Mouse (Mus musculus) MEL (cell line): ENCODE measurements around the gene Polrmt. TPM values are rescaled to one million over a fixed set of nuclear protein-coding genes. Genes with fewer than 3 reads are reported as not detected.

ENCODE experiments used
- DNase-seq: peaks from one replicate; pipeline ENCODE4 v3.0.0; 2011; ENCODE audit warnings: low read depth, low spot score
- H3K27ac ChIP-seq: 2 replicates; pipeline ENCODE4 v1.5.1; 2012; ENCODE audit warnings: low read depth, mild to moderate bottlenecking, control low read depth, low read length, moderate library complexity; ENCODE audit not compliant: control insufficient read depth
- H3K27me3 ChIP-seq, 2 experiments: fragments of 150-350 bp in 1 of 2; sonication (generic) in 1 of 2; 2 replicates each; pipeline ENCODE4 v1.6.1; 2012; ENCODE audit warnings: low read length in 2 of 2, mild to moderate bottlenecking in 2 of 2, improper control_type of control experiment in 1 of 2, moderate library complexity in 1 of 2; ENCODE audit not compliant: insufficient read depth in 2 of 2, control insufficient read depth in 1 of 2
- H3K36me3 ChIP-seq, 2 experiments: 2 replicates each; pipeline ENCODE4 v1.6.1; 2012 to 2014; ENCODE audit warnings: low read length in 2 of 2, improper control_type of control experiment in 1 of 2, inconsistent platforms in 1 of 2, mild to moderate bottlenecking in 1 of 2; ENCODE audit not compliant: insufficient read depth in 2 of 2, control insufficient read depth in 1 of 2
- H3K4me1 ChIP-seq, 2 experiments: fragments of 150-350 bp in 1 of 2; sonication (generic) in 1 of 2; 2 replicates each; pipeline ENCODE4 v1.6.1; 2012; ENCODE audit warnings: low read length in 2 of 2, improper control_type of control experiment in 1 of 2, mild to moderate bottlenecking in 1 of 2; ENCODE audit not compliant: insufficient read depth in 2 of 2, control insufficient read depth in 1 of 2
- H3K4me3 ChIP-seq, 2 experiments: fragments of 150-350 bp in 1 of 2; sonication (generic) in 1 of 2; 2 replicates each; pipeline ENCODE4 v1.5.1; 2012; ENCODE audit warnings: low read depth in 2 of 2, low read length in 2 of 2, mild to moderate bottlenecking in 2 of 2, moderate library complexity in 2 of 2, control low read depth in 1 of 2, improper control_type of control experiment in 1 of 2; ENCODE audit not compliant: control insufficient read depth in 1 of 2, insufficient read depth in 1 of 2
- H3K79me2 ChIP-seq: 2 replicates; pipeline ENCODE4 v1.6.1; 2012; ENCODE audit warnings: mild to moderate bottlenecking, low read length, moderate library complexity; ENCODE audit not compliant: control insufficient read depth, poor library complexity, insufficient read depth
- H3K9ac ChIP-seq: 2 replicates; pipeline ENCODE4 v1.6.1; 2012; ENCODE audit warnings: low read depth, mild to moderate bottlenecking, control low read depth, low read length, moderate library complexity; ENCODE audit not compliant: control insufficient read depth, poor library complexity, severe bottlenecking
- H3K9me3 ChIP-seq: fragments of 150-350 bp; sonication (generic); replicated peaks from 2 replicates; pipeline ENCODE4 v1.6.1; 2012; ENCODE audit warnings: mild to moderate bottlenecking, low read length, improper control_type of control experiment, moderate library complexity; ENCODE audit not compliant: insufficient read depth
- BHLHE40 ChIP-seq: IDR thresholded peaks from 2 replicates; pipeline ENCODE4 v1.6.1; 2012; ENCODE audit warnings: low read depth, mild to moderate bottlenecking, inconsistent platforms, low read length, improper control_type of control experiment, borderline replicate concordance
- CHD1 ChIP-seq: IDR thresholded peaks from 2 replicates; pipeline ENCODE4 v1.6.1; 2012; ENCODE audit warnings: low read depth, mild to moderate bottlenecking, inconsistent platforms, low read length, improper control_type of control experiment
- CHD2 ChIP-seq: IDR thresholded peaks from 2 replicates; pipeline ENCODE4 v1.6.1; 2011; ENCODE audit warnings: low read length, improper control_type of control experiment
- CTCF ChIP-seq, 3 experiments: IDR thresholded peaks in 2 of 3; conservative IDR thresholded peaks in 1 of 3; 2 replicates each; pipeline ENCODE4 v1.5.1; 2011 to 2012; ENCODE audit warnings: low read length in 3 of 3, low read depth in 2 of 3, mild to moderate bottlenecking in 2 of 3, improper control_type of control experiment in 1 of 3, inconsistent platforms in 1 of 3, mixed read lengths in 1 of 3, moderate library complexity in 1 of 3; ENCODE audit not compliant: control insufficient read depth in 1 of 3, insufficient read depth in 1 of 3, poor library complexity in 1 of 3, severe bottlenecking in 1 of 3
- E2F4 ChIP-seq: IDR thresholded peaks from 2 replicates; pipeline ENCODE4 v1.6.1; 2011; ENCODE audit warnings: low read depth, low read length, improper control_type of control experiment, borderline replicate concordance
- ELF1 ChIP-seq: IDR thresholded peaks from 2 replicates; pipeline ENCODE4 v1.6.1; 2014; ENCODE audit warnings: low read depth, mild to moderate bottlenecking, inconsistent platforms, low read length, improper control_type of control experiment, moderate library complexity
- ETS1 ChIP-seq: IDR thresholded peaks from 2 replicates; pipeline ENCODE4 v1.6.1; 2012; ENCODE audit warnings: low read depth, mild to moderate bottlenecking, inconsistent platforms, low read length, improper control_type of control experiment, moderate library complexity
- HCFC1 ChIP-seq: IDR thresholded peaks from 2 replicates; pipeline ENCODE4 v1.6.1; 2012; ENCODE audit warnings: low read depth, mild to moderate bottlenecking, inconsistent platforms, low read length, improper control_type of control experiment, moderate library complexity
- JUND ChIP-seq: IDR thresholded peaks from 2 replicates; pipeline ENCODE4 v1.6.1; 2011; ENCODE audit warnings: low read depth, mild to moderate bottlenecking, improper control_type of control experiment, low read length
- KAT2A ChIP-seq: conservative IDR thresholded peaks from 2 replicates; pipeline ENCODE4 v1.6.1; 2012; ENCODE audit warnings: low read depth, low read length, improper control_type of control experiment, inconsistent platforms
- MAFK ChIP-seq: IDR thresholded peaks from 2 replicates; pipeline ENCODE4 v1.6.1; 2011; ENCODE audit warnings: low read depth, mild to moderate bottlenecking, low read length, improper control_type of control experiment, borderline replicate concordance
- MAX ChIP-seq: IDR thresholded peaks from 2 replicates; pipeline ENCODE4 v1.6.1; 2011; ENCODE audit warnings: low read length, improper control_type of control experiment
- MAZ ChIP-seq: IDR thresholded peaks from 2 replicates; pipeline ENCODE4 v1.6.1; 2012; ENCODE audit warnings: low read depth, mild to moderate bottlenecking, inconsistent platforms, low read length, improper control_type of control experiment
- MEF2A ChIP-seq: IDR thresholded peaks from 2 replicates; pipeline ENCODE4 v1.6.1; 2014; ENCODE audit warnings: low read depth, mild to moderate bottlenecking, inconsistent platforms, low read length, improper control_type of control experiment; ENCODE audit not compliant: poor library complexity, insufficient replicate concordance, severe bottlenecking; ENCODE audit errors: extremely low read depth
- MXI1 ChIP-seq: IDR thresholded peaks from 2 replicates; pipeline ENCODE4 v1.6.1; 2011; ENCODE audit warnings: mild to moderate bottlenecking, low read depth, low read length, improper control_type of control experiment
- MYB ChIP-seq: IDR thresholded peaks from 2 replicates; pipeline ENCODE4 v1.6.1; 2011; ENCODE audit warnings: mild to moderate bottlenecking, low read depth, low read length, improper control_type of control experiment
- MYC ChIP-seq: IDR thresholded peaks from 2 replicates; pipeline ENCODE4 v1.6.1; 2011; ENCODE audit warnings: low read depth, mild to moderate bottlenecking, low read length, improper control_type of control experiment, moderate library complexity
- NELFE ChIP-seq: IDR thresholded peaks from 2 replicates; pipeline ENCODE4 v1.6.1; 2011; ENCODE audit warnings: low read depth, low read length, improper control_type of control experiment
- NRF1 ChIP-seq: IDR thresholded peaks from 2 replicates; pipeline ENCODE4 v1.6.1; 2014; ENCODE audit warnings: low read depth, mild to moderate bottlenecking, inconsistent platforms, low read length, improper control_type of control experiment, moderate library complexity; ENCODE audit not compliant: poor library complexity, insufficient read depth, severe bottlenecking
- POLR2A ChIP-seq, 2 experiments: IDR thresholded peaks; 2 replicates each; pipeline ENCODE4 v1.6.1; 2011 to 2012; ENCODE audit warnings: low read length in 2 of 2, mild to moderate bottlenecking in 2 of 2, control low read depth in 1 of 2, improper control_type of control experiment in 1 of 2, low read depth in 1 of 2, moderate library complexity in 1 of 2; ENCODE audit not compliant: control insufficient read depth in 1 of 2, insufficient read depth in 1 of 2, poor library complexity in 1 of 2
- POLR2AphosphoS2 ChIP-seq: IDR thresholded peaks from 2 replicates; pipeline ENCODE4 v1.6.1; 2011; ENCODE audit warnings: low read length, improper control_type of control experiment
- POLR2AphosphoS5 ChIP-seq: IDR thresholded peaks from 2 replicates; pipeline ENCODE4 v1.6.1; 2012; ENCODE audit warnings: low read depth, borderline replicate concordance, mild to moderate bottlenecking, inconsistent platforms, low read length, moderate library complexity, mixed read lengths
- RAD21 ChIP-seq: IDR thresholded peaks from 2 replicates; pipeline ENCODE4 v1.6.1; 2011; ENCODE audit warnings: mild to moderate bottlenecking, low read depth, low read length, improper control_type of control experiment
- RCOR1 ChIP-seq: IDR thresholded peaks from 2 replicates; pipeline ENCODE4 v1.6.1; 2012; ENCODE audit warnings: low read depth, mild to moderate bottlenecking, inconsistent platforms, low read length, improper control_type of control experiment
- SIN3A ChIP-seq: IDR thresholded peaks from 2 replicates; pipeline ENCODE4 v1.6.1; 2012; ENCODE audit warnings: low read length, improper control_type of control experiment, inconsistent platforms
- TAL1 ChIP-seq: IDR thresholded peaks from 2 replicates; pipeline ENCODE4 v1.6.1; 2012; ENCODE audit warnings: mild to moderate bottlenecking, inconsistent platforms, low read length, moderate library complexity, mixed read lengths
- TBP ChIP-seq: IDR thresholded peaks from 2 replicates; pipeline ENCODE4 v1.8.0; 2011; ENCODE audit warnings: low read depth, low read length, improper control_type of control experiment
- TCF12 ChIP-seq: IDR thresholded peaks from 2 replicates; pipeline ENCODE4 v1.6.1; 2014; ENCODE audit warnings: low read depth, mild to moderate bottlenecking, inconsistent platforms, low read length, improper control_type of control experiment, moderate library complexity
- UBTF ChIP-seq: IDR thresholded peaks from 2 replicates; pipeline ENCODE4 v1.6.1; 2012; ENCODE audit warnings: low read depth, mild to moderate bottlenecking, inconsistent platforms, low read length, improper control_type of control experiment, moderate library complexity, borderline replicate concordance; ENCODE audit not compliant: insufficient read depth
- USF1 ChIP-seq: IDR thresholded peaks from 2 replicates; pipeline ENCODE4 v1.6.1; 2014; ENCODE audit warnings: low read depth, mild to moderate bottlenecking, inconsistent platforms, low read length, improper control_type of control experiment, moderate library complexity
- USF2 ChIP-seq, 2 experiments: IDR thresholded peaks; 2 replicates each; pipeline ENCODE4 v1.6.1; 2011 to 2012; ENCODE audit warnings: improper control_type of control experiment in 2 of 2, low read length in 2 of 2, borderline replicate concordance in 1 of 2, inconsistent platforms in 1 of 2, low read depth in 1 of 2, mild to moderate bottlenecking in 1 of 2; ENCODE audit not compliant: insufficient read depth in 1 of 2
- ZC3H11A ChIP-seq: IDR thresholded peaks from 2 replicates; pipeline ENCODE4 v1.6.1; 2012; ENCODE audit warnings: low read depth, mild to moderate bottlenecking, inconsistent platforms, low read length, improper control_type of control experiment
- ZKSCAN1 ChIP-seq: IDR thresholded peaks from 2 replicates; pipeline ENCODE4 v1.6.1; 2012; ENCODE audit warnings: low read depth, mild to moderate bottlenecking, inconsistent platforms, low read length, improper control_type of control experiment, moderate library complexity
- ZNF384 ChIP-seq: IDR thresholded peaks from 2 replicates; pipeline ENCODE4 v1.6.1; 2012; ENCODE audit warnings: low read depth, mild to moderate bottlenecking, inconsistent platforms, low read length, improper control_type of control experiment
- polyA plus RNA-seq, 2 experiments: library from polyadenylated mRNA; stranded (reverse) in 1 of 2; unstranded in 1 of 2; fragments of >175 nt in 1 of 2; fragments of >200 nt in 1 of 2; gene quantifications; 2 replicates each; pipeline versions ENCODE4 v1.2.1 to v1.2.4; 2012; ENCODE audit warnings: low replicate concordance in 2 of 2, low read depth in 1 of 2; ENCODE audit not compliant: insufficient read length in 2 of 2, insufficient read depth in 1 of 2, missing spikeins in 1 of 2
- total RNA-seq: library from RNA; depleted of rRNA; stranded (reverse); fragments of 300-350 nt; gene quantifications from 2 replicates; pipeline ENCODE4 v1.2.3, GENCODE M21; 2012; rRNA removed

Gene Polrmt
- 35.7 and 36.7 TPM in 2 replicates for total RNA-seq
- polyA plus RNA-seq = 10 to 100 TPM in 1 of 2 experiments, not detected in 1; 66.9 TPM

- Histone ChIP-seq H3K79me2 (peaks cover 9% of the 10 kb centered on the region), H3K4me1 (peaks cover 0 to 10% of the 10 kb centered on the region in 2 experiments; a peak in 2 of 4 replicates), H3K9me3 (no peaks in the 10 kb centered on the region), H3K9ac (peak within 1 kb of the TSS; percentile 80), H3K27ac (peak within 1 kb of the TSS; percentile 66), H3K36me3 (peaks cover 0 to 6% of the 10 kb centered on the region in 2 experiments; a peak in 3 of 4 replicates), H3K27me3 (no peaks in the 10 kb centered on the region), H3K4me3 (peak within 1 kb of the TSS; percentile 82 to 91)
- DNase-seq = peak; percentile 99
- no peak for TF ChIP-seq ETS1
- peak; percentile 32; the same call in 1 of the 2 replicates for TF ChIP-seq MAX
- TF ChIP-seq MEF2A = no peak
- peak; percentile 79 for TF ChIP-seq NELFE
- peak; percentile 40; the same call in 1 of the 2 replicates for TF ChIP-seq USF1
- TF ChIP-seq MAFK = no peak
- no peak for TF ChIP-seq ZC3H11A
- no peak for TF ChIP-seq CTCF (IDR thresholded peaks at IDR 0.05 in 2 of 3, conservative IDR thresholded peaks at IDR 0.05 in 1 of 3; ENCODE audit: control insufficient read depth in 1 of 3, insufficient read depth in 1 of 3, low read depth in 2 of 3, low read length in 3 of 3, poor library complexity in 1 of 3, severe bottlenecking in 1 of 3)
- peak; percentile 77; the same call in 1 of the 2 replicates for TF ChIP-seq MXI1
- TF ChIP-seq USF2 (IDR thresholded peaks at IDR 0.05; ENCODE audit: borderline replicate concordance in 1 of 2, insufficient read depth in 1 of 2, low read depth in 1 of 2, low read length in 2 of 2) = no peak
- TF ChIP-seq MYB = 0 out of 2 replicates have a peak, but pooled peaks have one; percentile 22
- peak; percentile 95 for TF ChIP-seq KAT2A
- peak; percentile 96 for TF ChIP-seq ZNF384
- TF ChIP-seq CHD2 = no peak
- TF ChIP-seq NRF1 = peak; percentile 97
- TF ChIP-seq E2F4 = no peak
- no peak for TF ChIP-seq ZKSCAN1
- no peak for TF ChIP-seq UBTF
- no peak for TF ChIP-seq TAL1
- no peak for TF ChIP-seq POLR2AphosphoS5
- TF ChIP-seq MYC = peak; percentile 61
- TF ChIP-seq MAZ = no peak
- TF ChIP-seq RCOR1 = no peak
- no peak for TF ChIP-seq JUND
- peak; percentile 88 to 91 for TF ChIP-seq POLR2A (IDR thresholded peaks at IDR 0.05; ENCODE audit: control insufficient read depth in 1 of 2, insufficient read depth in 1 of 2, low read depth in 1 of 2, low read length in 2 of 2, poor library complexity in 1 of 2)
- peak; percentile 82 for TF ChIP-seq SIN3A
- TF ChIP-seq TBP = 0 out of 2 replicates have a peak, but pooled peaks have one; percentile 34
- 0 out of 2 replicates have a peak, but pooled peaks have one; percentile 42 for TF ChIP-seq POLR2AphosphoS2
- no peak for TF ChIP-seq CHD1
- no peak for TF ChIP-seq BHLHE40
- TF ChIP-seq TCF12 = peak; percentile 56; the same call in 1 of the 2 replicates
- TF ChIP-seq HCFC1 = peak; percentile 98
- peak; percentile 98 for TF ChIP-seq ELF1
- TF ChIP-seq RAD21 = no peak
Observed at GRCm38 (mm10) chr10:79745898-79746773, at the start of gene Polrmt. Gene Polrmt (minus strand): TSS chr10:79746581.
